Mouse (Mus musculus) liver, embryonic 16.5 days (tissue): ENCODE results near the gene Synj2. TPM values are rescaled to one million over a fixed set of nuclear protein-coding genes. Genes with fewer than 3 reads are reported as not detected.

Experiments
- ATAC-seq: fragments of 200-750 bp; cut with Nextera tagmentation; 2 replicates; pipeline ENCODE4 v1.8.0; 2017; ENCODE audit warnings: low read depth, mild to moderate bottlenecking, moderate number of reproducible peaks, moderate library complexity
- H3K27ac ChIP-seq: fragments of 300-500 bp; sonication (generic); 2 replicates; pipeline ENCODE4 v1.5.1; 2014; ENCODE audit warnings: mild to moderate bottlenecking, low read length
- H3K27me3 ChIP-seq: fragments of 300-500 bp; sonication (generic); 2 replicates; pipeline ENCODE4 v1.6.1; 2014; ENCODE audit warnings: low read depth, low read length, mixed read lengths; ENCODE audit not compliant: control insufficient read depth, insufficient read depth
- H3K36me3 ChIP-seq: fragments of 300-500 bp; sonication (generic); 2 replicates; pipeline ENCODE4 v1.6.1; 2014; ENCODE audit warnings: mild to moderate bottlenecking; ENCODE audit not compliant: control insufficient read depth, insufficient read depth
- H3K4me1 ChIP-seq: fragments of 300-500 bp; sonication (generic); 2 replicates; pipeline ENCODE4 v1.6.1; 2014; ENCODE audit warnings: low read depth, low read length, mixed read lengths; ENCODE audit not compliant: control insufficient read depth
- H3K4me2 ChIP-seq: fragments of 300-500 bp; sonication (generic); 2 replicates; pipeline ENCODE4 v1.6.1; 2014; ENCODE audit warnings: low read depth, low read length, mixed read lengths
- H3K4me3 ChIP-seq: fragments of 300-500 bp; sonication (generic); 2 replicates; pipeline ENCODE4 v1.5.1; 2014; ENCODE audit warnings: low read depth, mild to moderate bottlenecking, low read length
- H3K9ac ChIP-seq: fragments of 300-500 bp; sonication (generic); 2 replicates; pipeline ENCODE4 v1.6.1; 2014; ENCODE audit warnings: low read depth, low read length
- H3K9me3 ChIP-seq: fragments of 300-500 bp; sonication (generic); replicated peaks from 2 replicates; pipeline ENCODE4 v1.6.1; 2016; ENCODE audit warnings: low read length; ENCODE audit not compliant: control insufficient read depth
- WGBS: fragments of 180-500 bp; shearing (Covaris S2); extraction: QIAGEN DNeasy Blood & Tissue Kit; methylation state at CpG from one replicate; pipeline ENCODE4 v1.1.7; 2014; ENCODE audit not compliant: insufficient replicate concordance; 5-methylcytosine and 5-hydroxymethylcytosine counted together
- polyA plus RNA-seq: library from polyadenylated mRNA; unstranded; fragments of >200 nt; fragmentation: Nextera tagmentation; extraction: Ambion mirVana; gene quantifications from 2 replicates; pipeline ENCODE4 v1.2.1, GENCODE M21; 2015

Synj2 gene
- polyA plus RNA-seq, 1 experiment from 2014 or later: 3.0 TPM

DNA sequence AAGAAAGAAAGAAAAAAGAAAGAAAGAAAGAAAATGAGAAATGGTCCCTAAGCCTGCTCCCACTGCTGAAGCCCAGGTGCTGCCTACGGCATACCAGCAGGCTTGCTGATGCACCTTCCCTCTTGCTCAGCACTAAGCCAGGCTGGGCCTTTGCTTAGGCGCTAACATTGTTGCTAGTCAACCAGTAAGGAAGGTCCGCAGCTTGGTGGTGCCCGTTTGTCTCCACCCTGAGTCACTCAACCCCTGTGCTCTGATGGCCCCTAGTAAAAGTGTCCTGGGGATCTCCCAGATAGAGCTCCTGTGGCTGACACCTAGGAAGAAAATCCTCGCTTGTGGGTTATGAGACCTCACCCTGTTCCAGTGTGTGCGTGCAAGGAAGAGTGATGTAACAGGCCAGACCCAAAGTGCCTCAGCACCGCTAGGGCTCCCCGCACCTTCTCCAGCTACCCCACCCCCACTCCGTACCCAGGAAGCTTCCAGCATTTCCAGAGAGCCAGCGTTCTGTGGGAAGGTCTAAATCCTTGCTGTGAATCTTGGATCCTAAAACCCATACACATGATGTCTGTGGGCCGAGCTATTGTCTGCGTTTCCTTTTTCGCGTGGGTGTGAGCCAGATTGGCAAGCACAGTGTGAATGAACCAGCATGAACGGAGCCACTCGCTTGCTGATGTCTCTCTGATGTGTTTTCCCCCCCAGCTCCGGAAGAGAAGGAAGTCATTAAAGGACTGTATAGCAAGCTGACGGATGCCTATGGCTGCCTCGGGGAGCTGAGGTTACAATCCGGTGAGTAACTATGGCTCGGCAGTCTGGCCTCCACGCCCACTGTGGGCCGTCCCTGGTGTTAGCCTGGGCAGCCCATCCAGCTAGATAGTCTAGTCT lies 34.3 kb downstream of the Synj2 start:
- 11% methylated on average over 23 of the region's 23 CpGs for WGBS
- peaks cover 25% of the 10 kb centered on the region for H3K4me1 ChIP-seq
- peak; percentile 35; the same call in 1 of the 2 replicates for ATAC-seq
- H3K27me3 ChIP-seq: no peaks in the 10 kb centered on the region; the same call in 1 of the 2 replicates
- H3K27ac ChIP-seq: peak overlapping the region; percentile 74
- no peak overlapping the region for H3K4me3 ChIP-seq
- no peak overlapping the region for H3K9ac ChIP-seq
- peak overlapping the region; percentile 30 for H3K4me2 ChIP-seq
- no peaks in the 10 kb centered on the region for H3K9me3 ChIP-seq
- H3K36me3 ChIP-seq: no peaks in the 10 kb centered on the region

DNA sequence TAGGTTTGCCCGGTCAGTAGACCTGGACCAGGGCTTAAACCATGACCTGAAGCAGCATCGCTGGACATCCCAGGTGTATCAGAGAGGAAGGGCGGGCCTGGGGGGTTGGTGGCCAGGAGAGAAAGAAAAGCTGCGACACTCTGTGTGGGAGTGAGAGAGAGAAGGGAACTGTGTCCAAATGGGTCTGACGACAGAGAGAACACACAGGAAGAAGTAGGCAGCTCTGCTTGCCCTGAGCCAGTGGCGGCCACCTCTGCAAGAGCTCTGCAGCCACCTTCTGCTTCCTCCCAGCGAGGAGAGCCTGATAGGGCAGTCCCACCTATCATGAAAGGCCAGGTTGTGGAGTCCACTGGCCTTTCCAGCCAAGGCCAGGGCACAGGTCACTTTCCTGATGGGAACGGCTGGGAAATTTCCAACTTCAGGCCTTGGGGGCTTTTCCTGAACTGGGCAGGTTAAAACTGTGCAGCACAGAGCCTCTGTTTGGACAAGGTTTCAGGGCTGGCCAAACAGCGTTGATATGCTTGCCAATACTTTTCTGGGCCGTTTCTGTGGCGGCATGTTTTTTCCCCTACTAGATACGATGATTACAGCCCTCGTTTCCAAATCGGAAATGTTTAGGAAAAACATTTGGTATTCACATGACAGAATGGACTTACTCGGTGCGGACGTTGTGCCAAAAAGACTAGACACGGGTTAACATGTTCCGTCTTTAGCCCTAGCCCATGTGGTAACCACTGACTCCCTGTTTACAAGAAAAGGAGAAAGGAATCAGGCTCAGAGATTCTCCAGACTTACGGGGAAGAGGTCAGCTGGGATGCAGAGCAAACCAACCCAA lies 35.4 kb downstream of the Synj2 start:
- Histone ChIP-seq H3K36me3 (no peaks in the 10 kb centered on the region), H3K9me3 (no peaks in the 10 kb centered on the region), H3K9ac (no peak overlapping the region), H3K4me1 (peaks cover 25% of the 10 kb centered on the region), H3K4me3 (no peak overlapping the region), H3K4me2 (peak overlapping the region; percentile 30), H3K27ac (peak overlapping the region; percentile 74), H3K27me3 (no peaks in the 10 kb centered on the region; the same call in 1 of the 2 replicates)
- ATAC-seq: peak; percentile 80
- WGBS: 45% methylated on average over 20 of the region's 20 CpGs

DNA sequence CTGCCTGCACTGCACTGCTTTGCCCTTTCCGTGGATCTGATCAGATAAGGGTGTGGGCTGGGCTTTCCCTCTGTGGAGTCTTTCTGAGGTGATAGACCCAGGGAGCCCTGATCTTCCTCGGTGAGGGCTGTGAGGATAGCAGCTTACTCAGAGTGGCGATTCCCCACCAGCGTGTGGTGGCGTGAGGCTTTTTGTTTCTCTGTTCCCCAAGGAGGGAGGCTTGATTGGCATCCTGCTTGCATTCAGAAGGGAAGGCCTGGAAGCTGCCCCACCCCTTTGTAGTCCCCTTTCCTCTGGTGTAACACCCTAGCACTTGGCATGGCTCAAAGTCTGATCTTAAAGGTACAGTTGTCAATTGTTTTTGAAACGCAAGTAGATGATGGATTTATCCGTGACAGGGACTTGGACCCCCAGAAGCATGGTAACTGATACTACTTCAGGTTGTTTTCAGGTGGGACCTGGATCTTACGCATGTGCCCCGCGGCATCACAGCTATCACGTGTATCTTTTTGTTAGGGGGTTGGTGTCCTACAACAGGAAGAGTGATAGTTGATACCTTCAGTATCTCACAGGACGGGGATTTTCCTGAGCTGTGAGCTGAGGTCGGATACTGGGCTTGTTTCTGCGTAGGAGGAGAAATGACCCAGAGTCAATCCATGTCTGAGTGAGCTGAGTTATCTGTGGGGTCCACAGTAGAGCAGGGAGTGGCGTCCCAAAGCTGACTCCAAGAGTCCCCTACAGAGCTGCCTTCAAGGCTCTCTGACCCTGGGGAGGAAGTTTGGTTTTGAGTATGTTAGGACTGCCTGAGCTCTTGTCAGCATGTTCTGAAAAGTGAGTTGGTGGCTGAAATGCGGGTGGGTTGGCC lies 36.2 kb downstream of the Synj2 start:
- no peaks in the 10 kb centered on the region; the same call in 1 of the 2 replicates for H3K27me3 ChIP-seq
- peak overlapping the region; percentile 74 for H3K27ac ChIP-seq
- ATAC-seq: no peak
- H3K36me3 ChIP-seq: no peaks in the 10 kb centered on the region
- no peaks in the 10 kb centered on the region for H3K9me3 ChIP-seq
- H3K9ac ChIP-seq: no peak overlapping the region
- H3K4me3 ChIP-seq: no peak overlapping the region
- 24% methylated on average over 16 of the region's 16 CpGs for WGBS
- peaks cover 25% of the 10 kb centered on the region for H3K4me1 ChIP-seq
- no peak overlapping the region for H3K4me2 ChIP-seq

- H3K9ac ChIP-seq: no peak overlapping the region
- no peak overlapping the region for H3K27ac ChIP-seq
- H3K36me3 ChIP-seq: no peaks in the 10 kb centered on the region
- no peak for ATAC-seq
- no peaks in the 10 kb centered on the region; the same call in 1 of the 2 replicates for H3K27me3 ChIP-seq
- H3K4me3 ChIP-seq: no peak overlapping the region
- H3K4me2 ChIP-seq: no peak overlapping the region
- 23% methylated on average over 8 of the region's 8 CpGs for WGBS
- H3K9me3 ChIP-seq: no peaks in the 10 kb centered on the region
- peaks cover 25% of the 10 kb centered on the region for H3K4me1 ChIP-seq
Observed at GRCm38 (mm10) chr17:5977921-5978504, 36.9 kb downstream of the Synj2 start.

GRCm38 (mm10) chr17:5978505-5979077 lies 37.5 kb downstream of the Synj2 start:
- H3K27me3 ChIP-seq: no peaks in the 10 kb centered on the region; the same call in 1 of the 2 replicates

DNA sequence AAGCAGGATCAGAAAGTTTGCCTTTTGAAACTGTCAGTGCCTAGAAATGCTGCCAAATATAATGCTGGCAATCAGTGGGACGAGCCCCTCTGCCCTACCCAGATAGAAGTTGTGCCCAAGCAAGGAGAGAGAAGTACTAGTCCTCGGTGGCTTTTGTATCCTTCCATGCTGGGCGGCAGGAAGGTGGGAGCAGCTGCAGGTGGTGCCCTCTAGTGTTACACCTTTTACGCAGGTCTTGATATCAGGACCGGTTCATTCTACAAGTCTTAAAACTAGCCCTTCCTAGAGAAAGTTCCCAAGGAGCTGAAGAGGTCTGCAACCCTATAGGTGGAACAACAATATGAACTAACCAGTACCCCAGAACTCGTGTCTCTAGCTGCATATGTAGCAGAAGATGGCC lies 39.8 kb downstream of the Synj2 start:
- Histone ChIP-seq H3K4me1 (peaks cover 20% of the 10 kb centered on the region), H3K9me3 (no peaks in the 10 kb centered on the region), H3K4me2 (no peak overlapping the region), H3K27ac (no peak overlapping the region), H3K27me3 (no peaks in the 10 kb centered on the region; the same call in 1 of the 2 replicates), H3K36me3 (no peaks in the 10 kb centered on the region), H3K4me3 (no peak overlapping the region), H3K9ac (no peak overlapping the region)
- ATAC-seq: no peak
- WGBS: 27% methylated on average over 6 of the region's 6 CpGs

More at GRCm38 (mm10) chr17:5978505-5979077, 37.5 kb downstream of the Synj2 start:
- ATAC-seq: no peak
- Histone ChIP-seq H3K4me2 (no peak overlapping the region), H3K36me3 (no peaks in the 10 kb centered on the region), H3K4me3 (no peak overlapping the region), H3K9ac (no peak overlapping the region), H3K27ac (no peak overlapping the region), H3K4me1 (peaks cover 25% of the 10 kb centered on the region), H3K9me3 (no peaks in the 10 kb centered on the region)
- WGBS: 36% methylated on average over 10 of the region's 10 CpGs

DNA sequence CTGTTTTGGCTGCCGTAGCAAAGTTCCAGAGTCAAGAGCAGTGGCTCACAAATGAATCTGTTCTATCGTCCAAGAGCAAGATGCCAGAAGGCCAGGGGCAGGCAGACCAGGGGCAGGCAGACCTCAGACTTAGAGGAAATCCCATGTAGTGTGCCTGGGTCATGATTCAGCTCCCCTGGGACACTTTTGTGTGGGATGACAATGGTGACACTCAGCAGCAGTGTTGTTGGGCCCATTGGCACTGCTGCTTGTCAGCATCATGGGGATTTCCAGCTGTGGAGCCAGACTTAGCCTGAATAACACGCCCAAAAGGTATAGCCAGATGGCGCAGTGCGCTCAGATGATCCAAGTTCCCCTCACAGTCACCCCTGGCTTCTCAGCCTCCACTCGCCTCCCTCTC lies 42.1 kb downstream of the Synj2 start:
- WGBS: 66% methylated on average over 6 of the region's 6 CpGs
- no peak overlapping the region for H3K4me2 ChIP-seq
- no peak overlapping the region for H3K27ac ChIP-seq
- no peaks in the 10 kb centered on the region for H3K27me3 ChIP-seq
- peaks cover 4% of the 10 kb centered on the region for H3K4me1 ChIP-seq
- no peak overlapping the region for H3K4me3 ChIP-seq
- H3K36me3 ChIP-seq: no peaks in the 10 kb centered on the region
- no peak overlapping the region for H3K9ac ChIP-seq
- no peak for ATAC-seq
- H3K9me3 ChIP-seq: no peaks in the 10 kb centered on the region

GRCm38 (mm10) chr17:5983901-5984300 lies 42.8 kb downstream of the Synj2 start:
- no peak for ATAC-seq
- Histone ChIP-seq H3K36me3 (no peaks in the 10 kb centered on the region), H3K27ac (no peak overlapping the region), H3K9me3 (no peaks in the 10 kb centered on the region), H3K4me2 (no peak overlapping the region), H3K9ac (no peak overlapping the region), H3K4me3 (no peak overlapping the region), H3K4me1 (no peaks in the 10 kb centered on the region), H3K27me3 (no peaks in the 10 kb centered on the region)
- WGBS: 61% methylated on average over 6 of the region's 6 CpGs
